Mouse (Mus musculus) midbrain, embryonic 14.5 days (tissue): Measurements from ENCODE around the gene Dip2b. TPM values are rescaled to one million over a fixed set of nuclear protein-coding genes. Genes with fewer than 3 reads are reported as not detected.

Experiments used
- ATAC-seq: fragments of 200-750 bp; cut with Nextera tagmentation; 2 replicates; pipeline ENCODE4 v1.8.0; 2017; ENCODE audit warnings: moderate number of reproducible peaks, moderate library complexity; ENCODE audit not compliant: low FRiP score, low TSS enrichment
- DNase-seq: peaks from one replicate; pipeline ENCODE4 v3.0.0-alpha.2; 2015
- H3K27ac ChIP-seq: fragments of 300-500 bp; sonication (generic); replicated peaks from 2 replicates; pipeline ENCODE4 v1.5.1; 2014; ENCODE audit warnings: mild to moderate bottlenecking, low read depth, low read length, moderate library complexity
- H3K27me3 ChIP-seq: fragments of 300-500 bp; sonication (generic); 2 replicates; pipeline ENCODE4 v1.6.1; 2014; ENCODE audit warnings: low read length, control low read depth, mixed read lengths; ENCODE audit not compliant: control insufficient read depth, insufficient read depth
- H3K36me3 ChIP-seq: fragments of 300-500 bp; sonication (generic); 2 replicates; pipeline ENCODE4 v1.6.1; 2014; ENCODE audit warnings: low read length, control low read depth; ENCODE audit not compliant: control insufficient read depth, insufficient read depth
- H3K4me1 ChIP-seq: fragments of 300-500 bp; sonication (generic); 2 replicates; pipeline ENCODE4 v1.6.1; 2014; ENCODE audit warnings: mild to moderate bottlenecking, antibody characterized with exemption, low read length, control low read depth; ENCODE audit not compliant: control insufficient read depth, insufficient read depth
- H3K4me2 ChIP-seq: fragments of 300-500 bp; sonication (generic); 2 replicates; pipeline ENCODE4 v1.6.1; 2014; ENCODE audit warnings: mild to moderate bottlenecking, low read length, moderate library complexity
- H3K4me3 ChIP-seq: fragments of 300-500 bp; sonication (generic); replicated peaks from 2 replicates; pipeline ENCODE4 v1.5.1; 2014; ENCODE audit warnings: low read depth, low read length
- H3K9ac ChIP-seq: fragments of 300-500 bp; sonication (generic); replicated peaks from 2 replicates; pipeline ENCODE4 v1.6.1; 2014; ENCODE audit warnings: mild to moderate bottlenecking, low read length, moderate library complexity
- H3K9me3 ChIP-seq: fragments of 300-500 bp; sonication (generic); 2 replicates; pipeline ENCODE4 v1.6.1; 2016; ENCODE audit warnings: low read length, control low read depth, mixed read lengths; ENCODE audit not compliant: control insufficient read depth
- WGBS: fragments of 180-500 bp; shearing (Covaris S2); extraction: QIAGEN DNeasy Blood & Tissue Kit; methylation state at CpG from one replicate; pipeline ENCODE4 v1.1.7; 2014; 5-methylcytosine and 5-hydroxymethylcytosine counted together
- polyA plus RNA-seq: library from polyadenylated mRNA; unstranded; fragments of >200 nt; fragmentation: Nextera tagmentation; extraction: Ambion mirVana; gene quantifications from 2 replicates; pipeline ENCODE4 v1.2.1, GENCODE M21; 2014

Gene Dip2b
- polyA plus RNA-seq, 1 experiment from 2014 or later: 31.1 TPM

GRCm38 (mm10) chr15:100082733-100083132, 44.3 kb downstream of the Dip2b start:
- Histone ChIP-seq H3K27ac (no peak overlapping the region), H3K9me3 (no peaks in the 10 kb centered on the region), H3K9ac (no peak overlapping the region), H3K27me3 (no peaks in the 10 kb centered on the region), H3K4me1 (peaks cover 15% of the 10 kb centered on the region), H3K4me3 (no peak overlapping the region), H3K36me3 (no peaks in the 10 kb centered on the region), H3K4me2 (no peak overlapping the region)
- WGBS: 97% methylated on average over 5 of the region's 5 CpGs
- no peak for DNase-seq
- ATAC-seq: no peak

- DNase-seq (no peak), ATAC-seq (no peak)
- H3K4me3 ChIP-seq: no peak overlapping the region
- no peak overlapping the region for H3K27ac ChIP-seq
- no peaks in the 10 kb centered on the region for H3K27me3 ChIP-seq
- H3K4me2 ChIP-seq: no peak overlapping the region
- no peak overlapping the region for H3K9ac ChIP-seq
- no peaks in the 10 kb centered on the region for H3K36me3 ChIP-seq
- 88% methylated on average over 6 of the region's 6 CpGs for WGBS
- H3K4me1 ChIP-seq: peaks cover 15% of the 10 kb centered on the region
- no peaks in the 10 kb centered on the region for H3K9me3 ChIP-seq
Measured at GRCm38 (mm10) chr15:100083882-100084281, 45.4 kb downstream of the Dip2b start.

- Histone ChIP-seq H3K9ac (no peak overlapping the region), H3K4me3 (no peak overlapping the region), H3K27ac (no peak overlapping the region), H3K4me2 (no peak overlapping the region), H3K27me3 (no peaks in the 10 kb centered on the region), H3K9me3 (no peaks in the 10 kb centered on the region), H3K4me1 (peaks cover 20% of the 10 kb centered on the region), H3K36me3 (no peaks in the 10 kb centered on the region)
- no peak for DNase-seq
- 81% methylated on average over 4 of the region's 4 CpGs for WGBS
- ATAC-seq: no peak
Measured at GRCm38 (mm10) chr15:100084882-100085281, 46.4 kb downstream of the Dip2b start.

GRCm38 (mm10) chr15:100088021-100088420, 49.6 kb downstream of the Dip2b start:
- Histone ChIP-seq H3K27me3 (no peaks in the 10 kb centered on the region), H3K4me1 (peaks cover 25% of the 10 kb centered on the region; the same call in 1 of the 2 replicates), H3K9ac (no peak overlapping the region), H3K4me3 (no peak overlapping the region), H3K4me2 (no peak overlapping the region), H3K9me3 (no peaks in the 10 kb centered on the region), H3K36me3 (no peaks in the 10 kb centered on the region), H3K27ac (no peak overlapping the region)
- DNase-seq (no peak), ATAC-seq (no peak)
- WGBS: 89% methylated on average over 7 of the region's 7 CpGs

DNA sequence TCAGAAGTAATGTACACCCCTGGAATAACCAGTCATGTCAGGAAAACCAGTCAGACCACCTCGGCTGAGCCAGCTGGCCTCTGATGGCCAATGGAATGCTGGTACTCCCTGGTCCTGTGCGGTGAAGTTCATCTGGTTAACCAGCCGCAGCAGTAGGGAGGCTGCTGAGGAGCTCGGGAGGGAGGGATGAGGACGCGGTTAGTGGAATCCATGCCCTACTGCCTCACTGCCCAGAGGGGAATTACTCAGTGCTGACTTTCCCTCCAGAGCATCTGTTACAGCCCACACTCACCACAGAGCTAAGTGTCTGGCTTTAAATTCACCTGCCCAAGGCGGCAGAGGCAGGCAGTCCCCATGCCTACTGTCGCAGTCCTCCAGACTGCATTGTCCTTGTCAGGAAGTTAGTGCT, 51.2 kb downstream of the Dip2b start:
- no peaks in the 10 kb centered on the region for H3K27me3 ChIP-seq
- ATAC-seq: no peak
- H3K9me3 ChIP-seq: no peaks in the 10 kb centered on the region
- H3K9ac ChIP-seq: no peak overlapping the region
- 24% methylated on average over 8 of the region's 8 CpGs for WGBS
- DNase-seq: peak; percentile 55
- H3K27ac ChIP-seq: peak overlapping the region; percentile 49; the same call in 1 of the 2 replicates
- H3K4me2 ChIP-seq: 0 out of 2 replicates have a peak overlapping the region, but pooled peaks have one; percentile 6
- no peak overlapping the region for H3K4me3 ChIP-seq
- H3K4me1 ChIP-seq: peaks cover 27% of the 10 kb centered on the region; the same call in 1 of the 2 replicates
- no peaks in the 10 kb centered on the region for H3K36me3 ChIP-seq

GRCm38 (mm10) chr15:100091818-100092217, 53.4 kb downstream of the Dip2b start:
- Histone ChIP-seq H3K27ac (peak overlapping the region; percentile 55), H3K4me3 (no peak overlapping the region), H3K36me3 (no peaks in the 10 kb centered on the region), H3K4me2 (no peak overlapping the region), H3K4me1 (peaks cover 27% of the 10 kb centered on the region; the same call in 1 of the 2 replicates), H3K27me3 (no peaks in the 10 kb centered on the region), H3K9me3 (no peaks in the 10 kb centered on the region), H3K9ac (no peak overlapping the region)
- DNase-seq: no peak
- WGBS: 72% methylated on average over 8 of the region's 8 CpGs
- no peak for ATAC-seq

GRCm38 (mm10) chr15:100092258-100092657, 53.8 kb downstream of the Dip2b start:
- Histone ChIP-seq H3K27ac (peak overlapping the region; percentile 55), H3K27me3 (no peaks in the 10 kb centered on the region), H3K4me3 (no peak overlapping the region), H3K4me1 (peaks cover 27% of the 10 kb centered on the region; the same call in 1 of the 2 replicates), H3K9me3 (no peaks in the 10 kb centered on the region), H3K36me3 (no peaks in the 10 kb centered on the region), H3K4me2 (no peak overlapping the region), H3K9ac (no peak overlapping the region; the same call in 1 of the 2 replicates)
- 63% methylated on average over 16 of the region's 16 CpGs for WGBS
- ATAC-seq (no peak), DNase-seq (no peak)

DNA sequence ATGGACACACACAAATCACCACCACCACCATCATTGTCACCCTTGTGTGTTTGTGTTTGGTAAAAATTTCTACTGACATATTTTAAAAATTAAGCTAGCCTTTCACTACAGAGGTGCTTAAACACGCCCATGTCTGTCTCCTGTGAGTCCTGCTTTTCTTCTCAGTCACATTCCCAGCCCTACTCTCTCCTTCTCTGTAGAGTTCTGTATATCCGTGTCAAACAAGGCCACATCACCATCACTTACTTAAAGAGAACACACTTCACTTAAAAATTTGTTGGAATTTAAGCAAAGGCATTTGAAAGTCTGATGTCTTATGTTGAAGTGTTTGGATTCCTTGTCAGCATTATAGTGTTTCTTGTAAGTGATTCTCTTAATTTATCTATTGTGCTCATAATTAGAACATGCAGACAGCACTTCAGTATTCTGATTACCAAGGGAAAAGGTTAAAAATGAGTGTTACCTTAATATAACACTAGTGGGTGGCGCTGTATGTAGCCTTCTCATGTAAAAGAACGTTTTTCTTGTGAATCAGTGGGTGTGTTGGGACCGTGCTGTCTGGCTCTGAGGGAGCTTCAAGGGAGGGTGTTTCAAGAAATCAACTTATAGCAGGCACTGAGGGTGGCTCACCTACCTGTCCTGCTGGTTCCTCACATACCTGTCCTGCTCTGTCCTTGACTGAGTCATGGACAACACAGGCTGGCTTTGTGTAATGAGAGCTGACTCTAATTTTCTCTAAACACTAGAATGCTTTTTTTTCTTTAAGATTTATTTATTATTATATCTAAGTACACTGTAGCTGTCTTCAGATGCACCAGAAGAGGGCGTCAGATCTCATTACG, 58.3 kb downstream of the Dip2b start:
- H3K27me3 ChIP-seq: no peaks in the 10 kb centered on the region
- no peak overlapping the region for H3K9ac ChIP-seq
- H3K9me3 ChIP-seq: no peaks in the 10 kb centered on the region
- no peak for ATAC-seq
- no peaks in the 10 kb centered on the region for H3K36me3 ChIP-seq
- H3K27ac ChIP-seq: no peak overlapping the region
- peaks cover 14% of the 10 kb centered on the region; the same call in 1 of the 2 replicates for H3K4me1 ChIP-seq
- 96% methylated on average over 7 of the region's 7 CpGs for WGBS
- no peak overlapping the region for H3K4me3 ChIP-seq
- H3K4me2 ChIP-seq: no peak overlapping the region
- DNase-seq: no peak

DNA sequence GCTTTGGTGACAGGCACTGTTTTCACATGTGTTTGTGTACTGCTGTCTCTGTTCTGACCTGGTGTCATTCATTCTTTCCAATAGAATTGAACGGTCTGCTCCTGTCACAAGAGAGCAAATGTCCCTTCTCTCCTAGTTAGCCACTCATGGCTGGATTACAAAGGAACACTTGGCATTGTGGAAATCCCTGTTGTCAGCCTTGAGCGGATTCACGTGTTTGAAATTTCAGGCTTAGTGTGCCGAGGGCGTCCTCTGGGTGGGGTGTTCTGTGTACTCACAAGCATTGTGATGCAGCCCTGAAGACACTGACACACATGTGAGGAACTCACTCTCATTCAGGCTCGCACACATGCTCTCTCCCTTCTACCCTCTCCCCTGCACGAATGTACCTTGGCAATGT, 61.9 kb downstream of the Dip2b start:
- Histone ChIP-seq H3K9ac (no peak overlapping the region), H3K4me3 (no peak overlapping the region), H3K36me3 (no peaks in the 10 kb centered on the region), H3K27me3 (no peaks in the 10 kb centered on the region), H3K27ac (no peak overlapping the region), H3K4me1 (peaks cover 3% of the 10 kb centered on the region; the same call in 1 of the 2 replicates), H3K9me3 (no peaks in the 10 kb centered on the region), H3K4me2 (no peak overlapping the region)
- WGBS: 56% methylated on average over 7 of the region's 7 CpGs
- ATAC-seq (no peak), DNase-seq (no peak)
